Mouse (Mus musculus) cerebellum, adult 8-10 months (tissue): ENCODE measurements around the gene B430306N03Rik.
"Not testable (repeated sequence)": the region's sequence is repeated elsewhere in the genome, so short reads cannot be mapped to it uniquely, and the experiment has no call there.

Experiments used
- DNase-seq: peaks from one replicate; pipeline ENCODE4 v3.0.0; 2022

The B430306N03Rik gene

GRCm38 (mm10) chr17:48315905-48316579, at the start of gene B430306N03Rik:
B430306N03Rik (plus strand) TSS chr17:48316141.
- not testable (repeated sequence) for DNase-seq

GRCm38 (mm10) chr17:48266610-48267304, 49.2 kb upstream of the B430306N03Rik start:
- no peak for DNase-seq

GRCm38 (mm10) chr17:48267591-48267990, 48.4 kb upstream of the B430306N03Rik start:
- no peak for DNase-seq

- DNase-seq: no peak
Measured at GRCm38 (mm10) chr17:48268276-48268675, 47.7 kb upstream of the B430306N03Rik start.

- DNase-seq: no peak
Measured at GRCm38 (mm10) chr17:48269833-48270232, 46.1 kb upstream of the B430306N03Rik start.

GRCm38 (mm10) chr17:48272158-48272557, 43.8 kb upstream of the B430306N03Rik start:
- DNase-seq: no peak

- no peak for DNase-seq
Measured at GRCm38 (mm10) chr17:48272598-48272997, 43.3 kb upstream of the B430306N03Rik start.

- no peak for DNase-seq
Measured at GRCm38 (mm10) chr17:48274098-48274497, 41.8 kb upstream of the B430306N03Rik start.

- DNase-seq: peak; percentile 56
Measured at GRCm38 (mm10) chr17:48274885-48275284, 41.1 kb upstream of the B430306N03Rik start.

GRCm38 (mm10) chr17:48275736-48276135, 40.2 kb upstream of the B430306N03Rik start:
- DNase-seq: no peak

- DNase-seq: no peak
Measured at GRCm38 (mm10) chr17:48278381-48278780, 37.6 kb upstream of the B430306N03Rik start.

- DNase-seq: no peak
Measured at GRCm38 (mm10) chr17:48279002-48279401, 36.9 kb upstream of the B430306N03Rik start.

GRCm38 (mm10) chr17:48280943-48281738, 34.8 kb upstream of the B430306N03Rik start:
- no peak for DNase-seq

GRCm38 (mm10) chr17:48281739-48282085, 34.2 kb upstream of the B430306N03Rik start:
- no peak for DNase-seq

- no peak for DNase-seq
Measured at GRCm38 (mm10) chr17:48286765-48287164, 29.2 kb upstream of the B430306N03Rik start.

- DNase-seq: no peak
Measured at GRCm38 (mm10) chr17:48287276-48287675, 28.7 kb upstream of the B430306N03Rik start.

GRCm38 (mm10) chr17:48293500-48294194, 22.3 kb upstream of the B430306N03Rik start:
- DNase-seq: no peak

GRCm38 (mm10) chr17:48299203-48299602, 16.7 kb upstream of the B430306N03Rik start, which contains the start of gene Treml2:
Treml2 (plus strand) TSS chr17:48299498.
- no peak for DNase-seq

GRCm38 (mm10) chr17:48299756-48300155, 16.2 kb upstream of the B430306N03Rik start:
- DNase-seq: no peak

- DNase-seq: no peak
Measured at GRCm38 (mm10) chr17:48300199-48300598, 15.7 kb upstream of the B430306N03Rik start.

- DNase-seq: no peak
Measured at GRCm38 (mm10) chr17:48300861-48301260, 15.1 kb upstream of the B430306N03Rik start.

GRCm38 (mm10) chr17:48301792-48302191, 14.1 kb upstream of the B430306N03Rik start:
- no peak for DNase-seq

GRCm38 (mm10) chr17:48312124-48312523, 3.8 kb upstream of the B430306N03Rik start:
- no peak for DNase-seq
